Mouse (Mus musculus) stomach, embryonic 15.5 days (tissue): ENCODE measurements at regions not wholly inside any gene's neighbourhood (a gene's known extent, or its start where the extent isn't known, plus 50 kb on each side); places are given as distances from the start of the nearest gene placed in this dataset.

Source experiments
- ATAC-seq: fragments of 200-750 bp; cut with Nextera tagmentation; 2 replicates; pipeline ENCODE4 v1.8.0; 2017; ENCODE audit warnings: low read depth, moderate number of reproducible peaks, moderate TSS enrichment; ENCODE audit not compliant: insufficient read depth, low FRiP score
- H3K27ac ChIP-seq: fragments of 300-500 bp; sonication (generic); 2 replicates; pipeline ENCODE4 v1.5.1; 2015; ENCODE audit warnings: mild to moderate bottlenecking, inconsistent platforms
- H3K27me3 ChIP-seq: fragments of 300-500 bp; sonication (generic); replicated peaks from 2 replicates; pipeline ENCODE4 v1.6.1; 2015; ENCODE audit warnings: inconsistent platforms
- H3K36me3 ChIP-seq: fragments of 300-500 bp; sonication (generic); 2 replicates; pipeline ENCODE4 v1.6.1; 2015; ENCODE audit warnings: inconsistent platforms
- H3K4me1 ChIP-seq: fragments of 300-500 bp; sonication (generic); 2 replicates; pipeline ENCODE4 v1.6.1; 2015; ENCODE audit warnings: inconsistent platforms
- H3K4me2 ChIP-seq: fragments of 300-500 bp; sonication (generic); 2 replicates; pipeline ENCODE4 v1.6.1; 2015; ENCODE audit warnings: mild to moderate bottlenecking, inconsistent platforms
- H3K4me3 ChIP-seq: fragments of 300-500 bp; sonication (generic); replicated peaks from 2 replicates; pipeline ENCODE4 v1.5.1; 2015; ENCODE audit warnings: inconsistent platforms
- H3K9ac ChIP-seq: fragments of 300-500 bp; sonication (generic); 2 replicates; pipeline ENCODE4 v1.6.1; 2015; ENCODE audit warnings: inconsistent platforms
- H3K9me3 ChIP-seq: fragments of 300-500 bp; sonication (generic); 2 replicates; pipeline ENCODE4 v1.6.1; 2016; ENCODE audit warnings: inconsistent platforms
- WGBS: fragments of 180-500 bp; shearing (Covaris S2); methylation state at CpG from one replicate; pipeline ENCODE4 v1.1.7; 2015; 5-methylcytosine and 5-hydroxymethylcytosine counted together

- H3K36me3 ChIP-seq = no peaks in the 10 kb centered on the region
- no peak overlapping the region for H3K4me3 ChIP-seq
- H3K4me2 ChIP-seq = no peak overlapping the region
- 49% methylated on average over 2 of the region's 2 CpGs for WGBS
- no peak for ATAC-seq
- H3K9ac ChIP-seq = no peak overlapping the region
- no peaks in the 10 kb centered on the region for H3K9me3 ChIP-seq
- no peaks in the 10 kb centered on the region for H3K27me3 ChIP-seq
- no peak overlapping the region for H3K27ac ChIP-seq
- peaks cover 17% of the 10 kb centered on the region for H3K4me1 ChIP-seq
Measured at GRCm38 (mm10) chr13:97821630-97822029, 61.2 kb upstream of the Gm10260 start.

- Histone ChIP-seq H3K4me1 (peaks cover 15% of the 10 kb centered on the region), H3K9ac (no peak overlapping the region), H3K36me3 (no peaks in the 10 kb centered on the region), H3K4me3 (no peak overlapping the region), H3K27ac (no peak overlapping the region), H3K4me2 (no peak overlapping the region), H3K9me3 (no peaks in the 10 kb centered on the region), H3K27me3 (no peaks in the 10 kb centered on the region)
- 83% methylated on average over 3 of the region's 3 CpGs for WGBS
- no peak for ATAC-seq
Measured at GRCm38 (mm10) chr13:97821011-97821410, 60.6 kb upstream of the Gm10260 start.

GRCm38 (mm10) chr13:97820401-97820800 is 60.0 kb upstream of the Gm10260 start:
- Histone ChIP-seq H3K36me3 (no peaks in the 10 kb centered on the region), H3K4me1 (peaks cover 10% of the 10 kb centered on the region), H3K4me3 (no peak overlapping the region), H3K4me2 (no peak overlapping the region), H3K9me3 (no peaks in the 10 kb centered on the region), H3K9ac (no peak overlapping the region), H3K27ac (no peak overlapping the region), H3K27me3 (no peaks in the 10 kb centered on the region)
- 94% methylated on average over 8 of the region's 8 CpGs for whole genome bisulfite sequencing
- no peak for ATAC-seq

GRCm38 (mm10) chr13:97819036-97819435 is 58.6 kb upstream of the Gm10260 start:
- no peak overlapping the region for H3K4me3 ChIP-seq
- H3K36me3 ChIP-seq = no peaks in the 10 kb centered on the region
- H3K4me2 ChIP-seq = no peak overlapping the region
- peaks cover 3% of the 10 kb centered on the region; the same call in 1 of the 2 replicates for H3K4me1 ChIP-seq
- no peaks in the 10 kb centered on the region for H3K27me3 ChIP-seq
- H3K9ac ChIP-seq = no peak overlapping the region
- H3K9me3 ChIP-seq = no peaks in the 10 kb centered on the region
- no peak overlapping the region for H3K27ac ChIP-seq
- ATAC-seq = no peak
- 88% methylated on average over 9 of the region's 9 CpGs for WGBS

- Histone ChIP-seq H3K4me3 (no peak overlapping the region), H3K27me3 (no peaks in the 10 kb centered on the region), H3K4me1 (no peaks in the 10 kb centered on the region), H3K9me3 (no peaks in the 10 kb centered on the region), H3K27ac (no peak overlapping the region), H3K4me2 (no peak overlapping the region), H3K36me3 (no peaks in the 10 kb centered on the region), H3K9ac (no peak overlapping the region)
- 85% methylated on average over 3 of the region's 3 CpGs for whole genome bisulfite sequencing
- no peak for ATAC-seq
Measured at GRCm38 (mm10) chr13:97816923-97817322, 56.5 kb upstream of the Gm10260 start.
